Mouse (Mus musculus) frontal cortex, adult 2 months (tissue): Measurements from ENCODE around the gene Arhgef7. TPM values are rescaled to one million over a fixed set of nuclear protein-coding genes. Genes with fewer than 3 reads are reported as not detected.
"Not testable (repeated sequence)": the region's sequence is repeated elsewhere in the genome, so short reads cannot be mapped to it uniquely, and the experiment has no call there.

Source experiments
- DNase-seq, 2 experiments: peaks; one replicate each; pipeline ENCODE4 v3.0.0; 2022; ENCODE audit warnings: low spot score in 1 of 2; ENCODE audit errors: extremely low spot score in 1 of 2
- polyA plus RNA-seq: library from polyadenylated mRNA; depleted of rRNA; stranded (reverse); fragments of >200 nt; gene quantifications from 2 replicates; pipeline ENCODE4 v1.2.3, GENCODE M21; 2012; rRNA removed

The Arhgef7 gene
- polyA plus RNA-seq, 1 experiment: 92.8 TPM

- DNase-seq: no peak
Measured at GRCm38 (mm10) chr8:11827312-11827711, 99.8 kb downstream of the Arhgef7 start.

- DNase-seq: no peak
Measured at GRCm38 (mm10) chr8:11830214-11831046, 102.9 kb downstream of the Arhgef7 start.

- no peak for DNase-seq
Measured at GRCm38 (mm10) chr8:11831174-11831573, 103.7 kb downstream of the Arhgef7 start.

GRCm38 (mm10) chr8:11831939-11832338 lies 104.4 kb downstream of the Arhgef7 start:
- no peak for DNase-seq

- DNase-seq: no peak
Measured at GRCm38 (mm10) chr8:11833157-11833556, 105.6 kb downstream of the Arhgef7 start.

- no peak for DNase-seq
Measured at GRCm38 (mm10) chr8:11834200-11834599, 106.7 kb downstream of the Arhgef7 start.

- no peak for DNase-seq
Measured at GRCm38 (mm10) chr8:11834691-11835090, 107.2 kb downstream of the Arhgef7 start.

GRCm38 (mm10) chr8:11840174-11840573 lies 112.7 kb downstream of the Arhgef7 start, which contains the start of gene Tex29:
Tex29 (plus strand) TSS chr8:11840474.
- no peak for DNase-seq

- DNase-seq: no peak
Measured at GRCm38 (mm10) chr8:11841571-11841970, 114.0 kb downstream of the Arhgef7 start.

- DNase-seq: no peak
Measured at GRCm38 (mm10) chr8:11842757-11843156, 115.2 kb downstream of the Arhgef7 start.

- DNase-seq: no peak
Measured at GRCm38 (mm10) chr8:11843677-11844315, 116.3 kb downstream of the Arhgef7 start.

- DNase-seq: no peak
Measured at GRCm38 (mm10) chr8:11844316-11844685, 116.8 kb downstream of the Arhgef7 start.

GRCm38 (mm10) chr8:11846807-11847206 lies 119.3 kb downstream of the Arhgef7 start:
- no peak for DNase-seq

GRCm38 (mm10) chr8:11867832-11868231 lies 140.3 kb downstream of the Arhgef7 start:
- no peak for DNase-seq

- not testable (repeated sequence) for DNase-seq
Measured at GRCm38 (mm10) chr8:11874227-11874626, 146.7 kb downstream of the Arhgef7 start.

- no peak for DNase-seq
Measured at GRCm38 (mm10) chr8:11884646-11885045, 157.1 kb downstream of the Arhgef7 start.

Other genes starting within 250 kb of the Arhgef7 start
- gene Rab20, start 249.0 kb upstream of the Arhgef7 start, polyA plus RNA-seq: 2.0 TPM in 2 replicates
- gene Naxd, start 230.2 kb upstream of the Arhgef7 start, polyA plus RNA-seq: 107 and 109 TPM in 2 replicates
- gene Cars2, start 176.9 kb upstream of the Arhgef7 start, polyA plus RNA-seq: 34.9 and 35.9 TPM in 2 replicates
- 49.8 and 50.4 TPM in 2 replicates for gene Ing1, start 172.2 kb upstream of the Arhgef7 start, polyA plus RNA-seq
- gene Ankrd10, start 92.0 kb upstream of the Arhgef7 start, polyA plus RNA-seq: 79.1 and 85.9 TPM in 2 replicates
- not detected in 2 replicates for gene 1700016D06Rik, start 26.7 kb upstream of the Arhgef7 start, polyA plus RNA-seq
- gene Tex29, start 112.8 kb downstream of the Arhgef7 start, polyA plus RNA-seq: 0.84 TPM in 1 of 2 replicates, not detected in the other